Mouse (Mus musculus) embryonic fibroblast, embryonic 13.5 days (primary cell): Measurements from ENCODE around the gene Abhd12.

Experiments used
- CTCF ChIP-seq: IDR thresholded peaks from 2 replicates; pipeline ENCODE4 v1.5.1; 2011; ENCODE audit warnings: mild to moderate bottlenecking, control low read depth, low read length, moderate library complexity, borderline replicate concordance; ENCODE audit not compliant: insufficient read depth
- POLR2A ChIP-seq: IDR thresholded peaks from 2 replicates; pipeline ENCODE4 v1.6.1; 2011; ENCODE audit warnings: low read depth, mild to moderate bottlenecking, control low read depth, low read length, moderate library complexity

DNA sequence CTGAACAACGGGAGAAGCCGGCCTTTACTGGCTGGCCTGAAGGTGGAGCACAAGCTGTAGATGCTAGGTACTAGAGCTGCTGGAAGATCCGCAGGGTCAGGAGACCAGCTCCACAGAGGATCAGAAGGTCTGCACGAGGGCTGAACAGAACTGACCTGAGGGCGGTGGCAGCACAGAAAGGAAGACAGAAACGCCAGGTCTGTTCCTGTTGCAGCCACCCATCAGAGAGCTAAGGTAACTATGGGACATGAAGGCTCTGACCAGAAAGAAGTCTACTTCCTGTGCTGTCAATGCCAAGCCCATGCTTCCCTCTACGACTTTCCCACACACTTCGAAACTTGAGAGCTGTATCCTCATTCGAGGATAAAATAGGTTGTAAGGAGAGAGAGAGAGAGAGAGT is 53.3 kb downstream of the Abhd12 start:
- TF ChIP-seq POLR2A: no peak
- no peak for TF ChIP-seq CTCF
